Mouse (Mus musculus): ENCODE measurements at regions not wholly inside any gene's neighbourhood (a gene's known extent, or its start where the extent isn't known, plus 50 kb on each side); places are given as distances from the start of the nearest gene placed in this dataset.

GRCm38 (mm10) chr3:128668468-128669127 lies 531.1 kb upstream of the Pitx2 start:
- no peak for TF ChIP-seq CTCF (conservative IDR thresholded peaks at IDR 0.05; ENCODE audit: low read length)
- TF ChIP-seq POU5F1 (IDR thresholded peaks at IDR 0.05; ENCODE audit: borderline replicate concordance, low read length), result no peak
